Mouse (Mus musculus) thymus, postnatal 25 days (tissue): ENCODE results near the gene Aloxe3.
"Not testable (repeated sequence)": the region's sequence is repeated elsewhere in the genome, so short reads cannot be mapped to it uniquely, and the experiment has no call there.

Experiments used
- DNase-seq: peaks from one replicate; pipeline ENCODE4 v3.0.0; 2022

The Aloxe3 gene

DNA sequence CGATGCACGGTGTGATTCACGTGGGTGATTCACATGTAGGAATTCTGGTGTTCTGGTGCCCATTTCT lies at the start of gene Aloxe3:
TSS of gene Aloxe3 (plus strand) at position 45 of the 67 bp plus-strand sequence.
- no peak for DNase-seq

DNA sequence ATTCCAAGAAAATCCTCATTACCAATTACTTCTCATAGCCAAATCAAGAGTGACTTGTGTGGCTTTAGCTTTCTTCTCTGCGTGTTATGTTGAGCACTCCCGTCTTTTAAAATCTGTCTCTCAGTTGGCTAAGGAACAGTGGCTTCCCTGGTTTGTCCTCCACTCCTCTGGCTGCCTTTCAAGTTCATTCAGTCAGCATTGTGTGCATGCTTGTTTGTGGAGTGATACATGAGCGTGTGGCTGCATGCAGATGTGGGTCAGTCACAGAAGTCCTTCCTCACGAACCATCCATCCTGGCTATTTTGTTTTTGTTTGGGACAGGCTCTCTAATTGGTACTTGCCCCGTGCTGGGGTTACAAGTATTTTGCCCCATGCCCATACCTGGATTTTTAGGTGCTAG lies 49.1 kb upstream of the Aloxe3 start:
- DNase-seq = no peak

DNA sequence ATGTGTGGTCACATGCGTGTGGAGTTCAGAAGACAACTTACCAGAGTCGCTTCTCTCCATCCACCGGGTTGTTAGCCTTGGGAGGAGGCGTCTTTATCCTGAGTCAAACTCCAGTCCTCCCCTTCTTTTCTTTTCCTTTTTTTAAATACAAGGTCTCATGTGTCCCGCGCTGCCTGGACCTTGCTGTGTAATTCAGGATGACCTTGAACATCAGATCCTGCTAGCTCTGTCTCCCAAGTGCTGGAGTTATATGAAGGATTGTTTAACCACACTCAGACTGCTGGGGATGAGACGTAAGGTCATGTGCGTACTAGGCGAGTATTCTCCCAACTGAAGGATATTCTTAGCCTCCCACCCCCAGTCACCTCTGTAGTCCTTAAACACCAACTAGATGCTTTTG lies 48.4 kb upstream of the Aloxe3 start:
- DNase-seq = no peak

- no peak for DNase-seq
Measured at GRCm38 (mm10) chr11:69078041-69078440, 47.7 kb upstream of the Aloxe3 start.

DNA sequence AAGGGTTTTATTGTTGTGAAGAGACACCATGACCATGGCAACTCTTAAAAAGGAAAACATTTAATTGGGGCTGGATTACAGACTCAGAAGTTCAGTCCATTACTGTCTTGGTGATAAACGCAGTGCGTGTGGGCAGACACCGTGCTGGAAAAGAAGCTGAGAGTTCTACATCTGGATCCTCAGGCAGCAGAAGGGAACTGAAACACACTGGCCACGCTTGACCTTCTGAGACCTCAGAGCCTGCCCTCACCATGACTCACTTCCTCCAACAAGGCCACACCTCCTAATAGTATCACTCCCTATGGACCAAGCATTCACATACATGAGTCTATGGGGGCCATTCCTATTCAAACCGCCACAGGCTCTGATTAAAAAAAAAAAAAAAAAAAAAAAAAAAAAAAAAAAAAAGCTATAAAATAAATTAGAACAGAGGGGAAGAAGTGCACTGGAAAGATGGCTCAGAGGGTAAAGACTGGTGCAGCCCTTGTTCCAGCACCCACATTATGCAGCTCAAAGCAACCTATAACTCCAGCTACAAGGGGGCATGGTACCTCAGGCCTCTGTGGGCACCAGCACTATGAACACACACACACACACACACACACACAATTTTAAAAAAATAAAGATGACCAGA lies 46.8 kb upstream of the Aloxe3 start:
- DNase-seq = no peak

DNA sequence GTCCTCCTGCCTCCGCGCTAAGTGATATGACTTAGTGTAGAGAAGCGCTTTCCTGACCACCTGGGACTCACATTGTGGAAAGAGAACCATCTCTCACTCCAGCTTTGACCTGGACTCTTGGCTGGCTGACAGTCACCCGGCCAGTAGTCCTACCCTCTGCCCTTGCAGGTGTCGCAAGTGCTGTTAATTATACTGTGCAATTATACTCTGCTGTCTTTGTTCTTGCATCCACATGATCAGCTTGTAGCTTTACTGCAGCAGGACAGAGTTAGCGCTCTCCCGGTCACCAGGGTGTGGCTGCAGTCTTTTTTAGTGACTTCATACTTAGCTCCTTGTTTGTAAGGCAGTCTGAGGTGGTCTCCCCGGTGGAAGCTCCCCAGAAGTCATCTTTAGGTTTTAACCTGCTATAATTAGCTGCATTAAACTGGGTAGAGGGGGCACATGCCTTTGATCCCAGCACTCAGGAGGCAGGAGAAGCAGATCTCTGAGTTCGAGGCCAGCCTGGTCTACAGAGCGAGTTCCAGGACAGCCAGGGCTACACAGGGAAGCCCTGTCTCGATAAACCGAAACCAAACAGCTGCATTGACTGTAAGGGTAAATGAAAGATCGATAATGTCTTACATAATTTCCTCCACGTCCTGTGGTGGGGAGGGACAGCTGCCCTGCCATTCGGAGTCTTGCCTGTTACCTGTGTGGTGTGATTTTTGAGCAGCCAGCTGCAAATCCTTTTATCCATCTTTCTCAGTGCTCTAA lies 45.4 kb upstream of the Aloxe3 start:
- no peak for DNase-seq

GRCm38 (mm10) chr11:69080855-69081222 lies 44.9 kb upstream of the Aloxe3 start:
- DNase-seq = no peak

GRCm38 (mm10) chr11:69081613-69082012 lies 44.1 kb upstream of the Aloxe3 start:
- DNase-seq = no peak

DNA sequence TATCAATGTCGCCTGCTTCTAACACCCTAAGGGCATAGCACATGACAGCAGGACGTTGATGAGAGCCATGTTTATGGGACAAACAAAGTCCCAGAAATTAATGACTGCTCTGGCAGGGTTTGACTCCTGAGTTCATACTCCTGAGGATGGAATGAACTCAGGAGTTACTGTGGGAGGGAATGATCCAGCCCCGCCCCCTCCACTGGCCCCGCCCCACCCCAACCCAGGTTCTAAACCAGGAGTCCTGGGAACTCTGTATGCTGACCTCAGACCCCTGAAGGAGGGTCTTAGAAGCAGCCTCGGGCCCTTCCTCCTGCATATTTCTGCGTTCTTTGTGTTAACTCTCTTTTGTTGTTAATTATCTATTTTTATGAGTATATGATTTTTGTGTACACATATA lies 40.1 kb upstream of the Aloxe3 start:
- DNase-seq = no peak

GRCm38 (mm10) chr11:69086390-69086789 lies 39.3 kb upstream of the Aloxe3 start:
- no peak for DNase-seq

DNA sequence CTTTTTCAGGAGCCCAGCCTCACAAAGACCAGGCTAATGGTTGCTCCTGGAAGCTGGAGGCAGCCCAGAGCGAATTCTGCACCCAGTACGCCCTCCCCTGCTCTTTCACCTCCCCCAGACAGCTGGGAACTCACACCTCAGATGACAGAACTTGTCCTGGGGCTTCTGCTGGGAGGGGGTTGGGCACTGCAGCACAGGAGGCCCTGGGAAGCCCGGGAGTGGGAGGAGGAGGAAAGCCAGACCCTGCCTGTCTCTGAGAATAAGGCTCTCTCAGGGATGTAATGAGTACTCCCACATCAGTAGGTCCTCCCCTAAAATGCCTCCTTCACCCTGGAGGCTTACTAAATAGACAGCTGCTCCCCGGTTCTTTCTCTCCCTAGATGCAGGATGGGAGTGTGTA lies 38.6 kb upstream of the Aloxe3 start:
- no peak for DNase-seq

DNA sequence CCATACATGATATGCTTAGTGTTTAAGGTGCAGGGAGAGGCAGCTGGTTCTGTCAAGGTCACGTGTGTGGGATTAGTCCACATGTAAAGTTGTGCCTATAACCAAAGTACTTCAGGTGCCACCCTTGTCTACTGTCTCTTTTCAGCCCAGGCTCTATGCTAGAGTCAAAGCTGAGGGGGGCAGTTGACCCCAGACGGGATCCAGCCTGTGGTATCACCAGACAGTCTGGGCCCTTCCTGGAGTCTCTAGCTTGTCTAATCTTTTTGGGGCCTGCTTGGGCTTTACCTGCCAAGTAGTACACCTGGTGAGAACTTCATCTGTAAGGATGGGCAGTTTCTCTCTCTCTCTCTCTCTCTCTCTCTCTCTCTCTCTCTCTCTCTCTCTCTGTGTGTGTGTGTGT lies 38.1 kb upstream of the Aloxe3 start:
- no peak for DNase-seq

- DNase-seq = peak; percentile 90
Measured at GRCm38 (mm10) chr11:69088103-69088855, 37.4 kb upstream of the Aloxe3 start, which contains the start of gene Vamp2. TSS of gene Vamp2 (plus strand) at chr11:69088490.

- DNase-seq = peak; percentile 32
Measured at GRCm38 (mm10) chr11:69088856-69089615, 36.7 kb upstream of the Aloxe3 start.

DNA sequence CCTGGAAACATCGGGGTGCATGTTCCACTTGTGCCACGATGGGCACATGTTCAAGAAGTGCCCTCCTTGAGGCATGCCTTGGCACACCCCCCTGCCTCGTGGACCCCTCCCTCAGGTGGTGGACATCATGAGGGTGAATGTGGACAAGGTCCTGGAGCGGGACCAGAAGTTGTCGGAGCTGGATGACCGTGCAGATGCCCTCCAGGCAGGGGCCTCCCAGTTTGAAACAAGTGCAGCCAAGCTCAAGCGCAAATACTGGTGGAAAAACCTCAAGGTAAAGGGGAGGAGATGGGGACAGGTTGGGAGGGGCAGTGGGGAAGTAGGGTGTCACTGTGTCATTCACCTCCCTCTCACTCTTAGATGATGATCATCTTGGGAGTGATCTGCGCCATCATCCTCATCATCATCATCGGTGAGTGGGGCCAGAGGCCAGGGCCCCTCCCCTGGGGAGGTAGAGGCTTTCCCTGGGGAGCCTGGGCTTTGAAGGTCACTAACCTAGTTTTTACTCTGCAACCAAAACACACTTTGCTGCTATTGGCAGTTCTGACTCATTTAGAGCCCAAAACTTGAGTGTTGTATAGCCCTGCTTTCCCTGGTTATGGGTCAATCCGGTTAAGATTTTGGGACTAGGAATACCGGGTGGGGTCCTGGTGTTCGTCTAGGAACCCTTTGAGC lies 35.9 kb upstream of the Aloxe3 start:
- DNase-seq = no peak

- no peak for DNase-seq
Measured at GRCm38 (mm10) chr11:69090367-69090766, 35.3 kb upstream of the Aloxe3 start.

DNA sequence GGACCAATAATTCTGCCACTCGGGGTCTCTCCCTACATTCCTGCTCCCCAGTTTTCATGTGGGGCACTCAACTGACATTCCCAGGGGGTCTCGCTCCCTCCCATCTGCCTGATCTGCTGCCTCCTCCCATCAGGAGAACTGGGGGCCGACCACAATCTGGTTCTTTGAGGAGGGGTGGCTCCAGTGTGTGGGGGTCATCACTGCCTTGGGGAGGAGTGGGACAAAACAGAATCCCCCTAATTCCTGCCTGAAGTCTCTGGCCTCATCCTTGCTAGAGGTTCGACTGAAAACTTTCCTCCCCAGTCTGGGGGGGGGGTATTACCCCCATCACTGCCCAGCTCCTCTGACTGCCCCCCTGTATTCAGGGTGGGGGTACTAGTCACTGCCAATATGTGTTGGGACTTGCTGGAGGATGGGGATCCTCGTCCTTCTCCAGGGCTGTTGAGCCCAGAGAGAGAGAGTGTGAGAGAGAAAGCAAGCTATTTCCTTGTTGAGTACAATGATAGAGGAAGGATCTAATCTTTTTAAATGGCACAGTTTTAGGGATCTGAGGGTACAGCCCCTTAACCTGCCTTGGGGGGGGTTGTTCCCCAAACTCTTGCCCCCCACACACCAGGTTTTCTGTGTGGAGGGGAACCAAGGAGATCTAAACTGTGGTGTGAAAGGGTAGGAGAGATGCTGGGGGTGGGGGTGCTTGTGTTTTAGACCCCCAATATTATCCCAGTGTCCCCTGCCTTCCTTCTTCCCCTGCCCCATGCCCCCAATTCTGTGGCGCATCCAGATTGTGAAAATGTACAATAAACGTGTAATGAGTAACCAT lies 33.9 kb upstream of the Aloxe3 start:
- DNase-seq = no peak

DNA sequence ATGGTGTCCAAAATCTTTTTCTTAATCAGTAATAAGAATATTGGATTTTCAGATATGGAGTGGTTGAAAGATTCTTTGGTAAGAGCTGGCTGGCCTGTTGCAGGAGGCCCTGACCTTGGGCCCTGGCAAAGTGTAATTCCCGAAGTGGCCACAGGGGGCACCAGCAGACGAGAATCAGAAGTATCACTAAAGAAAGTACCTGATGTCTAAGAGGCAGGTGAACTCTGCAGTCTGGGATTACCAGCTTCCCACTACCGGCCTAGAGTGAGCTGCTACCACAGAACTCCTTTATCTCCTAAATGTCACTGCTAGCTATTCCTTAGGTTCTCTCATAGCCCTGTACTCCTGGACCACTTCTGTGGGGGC lies 33.3 kb upstream of the Aloxe3 start:
- DNase-seq = peak; percentile 90

DNA sequence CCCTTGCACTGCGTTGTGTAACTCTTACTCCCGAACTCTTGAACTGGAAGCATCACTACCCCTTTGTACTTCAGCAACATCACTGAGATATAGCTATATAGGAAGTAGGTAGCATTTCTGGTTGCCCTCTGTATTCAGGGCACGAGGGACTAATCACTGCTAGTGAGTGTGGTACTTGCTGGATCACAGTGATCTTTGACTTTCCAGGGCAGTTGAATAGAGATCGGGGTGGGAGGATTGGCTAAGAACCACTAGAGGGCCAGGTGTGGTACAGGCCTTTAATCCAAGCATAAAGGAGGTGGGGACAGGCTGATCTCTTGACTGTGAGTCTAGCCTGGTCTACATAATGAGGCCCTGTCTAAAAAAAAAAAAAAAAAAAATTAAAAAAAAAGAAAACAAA lies 32.8 kb upstream of the Aloxe3 start:
- no peak for DNase-seq

DNA sequence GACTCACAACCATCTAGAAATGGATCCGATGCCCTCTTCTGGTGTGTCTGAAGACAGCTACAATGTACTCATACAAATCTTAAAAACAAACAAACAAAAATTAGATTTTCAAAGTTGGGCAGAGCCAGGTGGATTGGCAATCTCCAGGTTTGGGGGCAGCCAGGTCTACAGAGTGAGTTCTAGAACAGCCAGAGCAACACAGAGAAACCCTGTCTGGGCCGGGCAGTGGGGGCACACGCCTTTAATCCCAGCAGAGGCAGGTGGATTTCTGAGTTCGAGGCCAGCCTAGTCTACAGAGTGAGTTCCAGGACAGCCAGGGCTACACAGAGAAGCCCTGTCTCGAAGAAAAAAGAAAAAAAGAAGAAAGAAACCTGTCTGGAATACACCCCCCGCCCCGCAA lies 31.8 kb upstream of the Aloxe3 start:
- not testable (repeated sequence) for DNase-seq

- DNase-seq = peak; percentile 98
Measured at GRCm38 (mm10) chr11:69094697-69095429, 30.8 kb upstream of the Aloxe3 start, which contains the start of gene Per1. TSS of gene Per1 (plus strand) at chr11:69095217.
